Mouse (Mus musculus) adrenal gland, postnatal 25 days (tissue): Measurements from ENCODE around the gene Mocs1. TPM values are rescaled to one million over a fixed set of nuclear protein-coding genes. Genes with fewer than 3 reads are reported as not detected.
A peak's percentile ranks its signal among the peaks of the same experiment; 100 is the strongest.
"Not testable (repeated sequence)": the region's sequence is repeated elsewhere in the genome, so short reads cannot be mapped to it uniquely, and the experiment has no call there.

Source experiments
- DNase-seq: peaks from one replicate; pipeline ENCODE4 v3.0.0; 2021; ENCODE audit warnings: mixed read lengths
- total RNA-seq: library from RNA; stranded (reverse); gene quantifications from 2 replicates; pipeline ENCODE4 v1.2.3, GENCODE M21; 2021

The Mocs1 gene
- total RNA-seq, 1 experiment from 2014 or later, result 52.2 TPM

- peak; percentile 40 for DNase-seq
Measured at GRCm38 (mm10) chr17:49432071-49432711, 4.0 kb downstream of the Mocs1 start.

GRCm38 (mm10) chr17:49433071-49433470 is 4.9 kb downstream of the Mocs1 start:
- DNase-seq, result no peak

GRCm38 (mm10) chr17:49434236-49434635 is 6.1 kb downstream of the Mocs1 start:
- DNase-seq, result no peak

GRCm38 (mm10) chr17:49435081-49435480 is 6.9 kb downstream of the Mocs1 start:
- DNase-seq, result no peak

- no peak for DNase-seq
Measured at GRCm38 (mm10) chr17:49436631-49437030, 8.5 kb downstream of the Mocs1 start.

- DNase-seq, result not testable (repeated sequence)
Measured at GRCm38 (mm10) chr17:49437306-49437705, 9.1 kb downstream of the Mocs1 start.

- DNase-seq, result no peak
Measured at GRCm38 (mm10) chr17:49438822-49439574, 10.8 kb downstream of the Mocs1 start.

- DNase-seq, result no peak
Measured at GRCm38 (mm10) chr17:49439706-49440105, 11.5 kb downstream of the Mocs1 start.

- no peak for DNase-seq
Measured at GRCm38 (mm10) chr17:49440331-49441130, 12.4 kb downstream of the Mocs1 start.

- DNase-seq, result not testable (repeated sequence)
Measured at GRCm38 (mm10) chr17:49442841-49443240, 14.7 kb downstream of the Mocs1 start.

- no peak for DNase-seq
Measured at GRCm38 (mm10) chr17:49448570-49449229, 20.5 kb downstream of the Mocs1 start.

- no peak for DNase-seq
Measured at GRCm38 (mm10) chr17:49449230-49449608, 21.1 kb downstream of the Mocs1 start.

- DNase-seq, result no peak
Measured at GRCm38 (mm10) chr17:49450922-49451321, 22.8 kb downstream of the Mocs1 start.

- no peak for DNase-seq
Measured at GRCm38 (mm10) chr17:49456334-49456733, 28.2 kb downstream of the Mocs1 start.

- DNase-seq, result no peak
Measured at GRCm38 (mm10) chr17:49457833-49458232, 29.7 kb downstream of the Mocs1 start.

GRCm38 (mm10) chr17:49458386-49458785 is 30.2 kb downstream of the Mocs1 start:
- no peak for DNase-seq

GRCm38 (mm10) chr17:49464884-49465283 is 36.7 kb downstream of the Mocs1 start:
- DNase-seq, result no peak

GRCm38 (mm10) chr17:49468223-49468622 is 40.1 kb downstream of the Mocs1 start:
- peak; percentile 77 for DNase-seq

- DNase-seq, result no peak
Measured at GRCm38 (mm10) chr17:49472626-49473025, 44.5 kb downstream of the Mocs1 start.

GRCm38 (mm10) chr17:49474051-49474450 is 45.9 kb downstream of the Mocs1 start:
- no peak for DNase-seq

GRCm38 (mm10) chr17:49475174-49475573 is 47.0 kb downstream of the Mocs1 start:
- DNase-seq, result no peak

- no peak for DNase-seq
Measured at GRCm38 (mm10) chr17:49477370-49477769, 49.2 kb downstream of the Mocs1 start.
